Mouse (Mus musculus) cerebellum, postnatal 4 days (tissue): ENCODE data around the gene Il17f.
"Not testable (repeated sequence)": the region's sequence is repeated elsewhere in the genome, so short reads cannot be mapped to it uniquely, and the experiment has no call there.

Experiments used
- DNase-seq, 2 experiments: peaks; one replicate each; pipeline ENCODE4 v3.0.0; 2022; ENCODE audit warnings: low spot score in 2 of 2, mixed read lengths in 1 of 2

Il17f gene

DNA sequence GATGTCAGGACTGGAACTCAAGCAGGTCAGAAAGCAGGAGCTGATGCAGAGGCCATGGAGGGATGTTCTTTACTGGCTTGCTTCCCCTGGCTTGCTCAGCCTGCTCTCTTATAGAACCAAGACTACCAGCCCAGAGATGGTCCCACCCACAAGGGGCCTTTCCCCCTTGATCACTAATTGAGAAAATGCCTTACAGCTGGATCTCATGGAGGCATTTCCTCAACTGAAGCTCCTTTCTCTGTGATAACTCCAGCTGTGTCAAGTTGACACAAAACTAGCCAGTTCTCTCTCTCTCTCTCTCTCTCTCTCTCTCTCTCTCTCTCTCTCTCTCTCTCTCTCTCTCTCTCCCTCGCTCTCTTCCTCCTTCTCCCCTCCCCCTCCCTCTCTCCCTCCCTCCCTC lies at the start of gene Il17f:
Il17f (minus strand) TSS at position 101 of the 400 bp plus-strand sequence.
- not testable (repeated sequence) for DNase-seq

GRCm38 (mm10) chr1:20839911-20840310 lies 49.5 kb upstream of the Il17f start:
- DNase-seq: peak in 1 of 2 experiments; percentile 53

- DNase-seq: no peak
Observed at GRCm38 (mm10) chr1:20836551-20837125, 46.2 kb upstream of the Il17f start.

- no peak for DNase-seq
Observed at GRCm38 (mm10) chr1:20833141-20833511, 42.7 kb upstream of the Il17f start.

DNA sequence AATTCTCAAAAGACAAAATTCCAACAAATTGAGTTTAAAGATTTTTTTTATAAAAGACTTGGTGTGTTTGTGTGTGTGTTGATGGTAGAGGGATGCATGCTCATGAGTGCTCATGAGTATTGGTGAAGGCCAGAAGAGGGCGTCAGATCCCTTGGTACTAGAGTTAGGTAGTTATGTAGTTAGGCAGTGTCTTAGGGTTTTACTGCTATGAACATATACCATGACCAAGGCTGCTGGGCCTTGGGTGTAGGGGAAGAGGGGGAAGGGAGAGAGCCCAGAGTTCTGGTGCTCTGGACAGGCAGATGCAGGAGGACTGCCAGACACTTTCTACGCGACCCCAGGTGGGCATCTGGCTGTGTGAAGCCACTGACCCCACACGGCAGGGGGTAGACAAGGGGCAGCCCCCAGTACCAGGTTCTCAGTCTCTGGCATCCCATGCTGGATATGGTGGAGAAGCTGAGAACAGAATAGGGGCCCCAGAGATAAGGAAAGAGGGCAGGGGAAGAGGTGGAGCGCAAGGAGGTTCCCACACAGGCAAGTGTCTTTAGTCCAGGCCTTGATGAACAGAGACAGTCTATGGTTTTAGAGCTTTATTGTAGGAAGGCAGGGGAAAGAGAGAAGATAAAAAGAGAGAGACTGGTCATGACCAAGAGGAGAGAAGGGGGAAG lies 42.2 kb upstream of the Il17f start:
- no peak for DNase-seq

DNA sequence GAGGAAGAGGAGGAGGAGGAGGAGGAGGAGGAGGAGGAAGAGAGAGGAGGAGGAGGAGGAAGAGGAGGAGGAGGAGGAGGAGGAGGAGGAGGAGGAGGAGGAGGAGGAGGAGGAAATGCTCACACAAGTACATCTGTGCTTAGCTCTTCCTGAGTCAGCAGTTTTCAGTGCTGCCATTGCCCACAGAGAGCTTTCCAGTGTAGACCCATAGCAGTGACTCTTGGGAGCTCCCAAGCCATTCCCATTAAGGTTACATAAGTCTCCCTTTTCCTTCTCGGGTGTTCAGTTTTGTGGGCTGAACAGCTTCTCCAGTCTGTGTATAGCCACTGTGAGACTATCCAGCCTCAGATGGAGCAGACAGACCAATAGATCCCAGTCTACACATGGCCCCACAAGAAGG lies 40.1 kb upstream of the Il17f start:
- DNase-seq: no peak

GRCm38 (mm10) chr1:20828061-20828460 lies 37.6 kb upstream of the Il17f start:
- no peak for DNase-seq

GRCm38 (mm10) chr1:20825036-20825435 lies 34.6 kb upstream of the Il17f start:
- DNase-seq: no peak

DNA sequence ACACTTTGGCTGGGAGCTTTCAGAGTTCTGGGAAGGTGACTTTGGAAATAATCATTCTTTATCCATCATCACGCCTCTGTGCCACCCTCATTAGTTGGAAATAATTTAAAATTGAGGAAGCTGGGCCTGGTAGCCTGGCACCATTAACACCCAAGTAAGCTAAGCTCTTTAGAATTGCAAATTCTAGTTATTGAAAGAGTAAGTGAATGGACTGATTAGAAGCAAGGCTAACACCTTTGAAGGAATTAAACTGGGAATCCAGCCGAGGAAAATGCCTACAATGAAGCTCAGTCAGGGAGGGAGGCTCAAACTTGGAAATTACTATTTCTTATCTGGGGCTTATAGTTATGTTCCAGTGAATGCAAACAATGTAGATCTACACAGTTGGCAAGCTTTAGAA lies 33.5 kb upstream of the Il17f start:
- DNase-seq: no peak

- no peak for DNase-seq
Observed at GRCm38 (mm10) chr1:20823471-20823870, 33.1 kb upstream of the Il17f start.

GRCm38 (mm10) chr1:20820959-20821358 lies 30.5 kb upstream of the Il17f start:
- no peak for DNase-seq

DNA sequence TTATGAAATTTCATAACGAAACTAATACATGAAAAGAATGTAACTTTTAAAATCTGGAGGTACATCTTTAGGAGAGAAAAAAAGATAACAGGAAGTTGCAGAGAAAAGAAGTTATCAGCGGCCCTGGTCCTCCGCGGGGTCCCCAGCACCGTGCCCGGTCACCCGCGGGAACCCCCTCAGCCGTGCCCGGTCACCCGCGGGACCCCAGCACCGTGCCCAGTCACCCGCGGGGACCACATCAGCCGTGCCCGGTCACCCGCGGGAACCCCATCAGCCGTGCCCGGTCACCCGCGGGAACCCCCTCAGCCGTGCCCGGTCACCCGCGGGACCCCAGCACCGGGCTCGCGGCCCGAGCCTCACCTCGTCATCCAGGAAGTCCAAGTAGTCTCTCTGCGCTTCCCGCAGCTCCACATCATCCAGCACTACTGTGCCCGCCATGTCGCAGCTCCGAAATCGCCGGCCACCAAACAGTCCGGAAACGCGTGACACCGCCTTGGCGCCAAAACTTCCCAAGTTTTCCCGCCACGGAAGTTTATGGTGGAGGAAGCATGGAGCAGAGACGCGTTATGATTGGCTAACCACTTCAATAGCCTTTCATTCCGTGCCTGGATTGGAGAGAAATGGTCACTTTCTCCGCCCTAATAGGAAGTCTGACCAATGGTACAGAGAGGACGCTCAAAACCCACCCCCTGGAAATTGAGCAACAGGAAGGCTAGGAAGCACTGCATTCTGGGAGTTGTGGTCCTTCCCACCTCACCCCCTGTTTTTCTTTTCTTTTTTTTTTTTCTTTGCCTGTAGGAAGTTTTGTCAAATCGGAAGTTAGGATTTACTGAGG lies 29.6 kb upstream of the Il17f start, which contains the start of gene Mcm3:
Mcm3 (minus strand) TSS at position 542 of the 835 bp plus-strand sequence.
- peak; percentile 63 to 85 for DNase-seq

- DNase-seq: no peak
Observed at GRCm38 (mm10) chr1:20817596-20817995, 27.2 kb upstream of the Il17f start.

- no peak for DNase-seq
Observed at GRCm38 (mm10) chr1:20817172-20817571, 26.8 kb upstream of the Il17f start.

- no peak for DNase-seq
Observed at GRCm38 (mm10) chr1:20814521-20814920, 24.1 kb upstream of the Il17f start.

DNA sequence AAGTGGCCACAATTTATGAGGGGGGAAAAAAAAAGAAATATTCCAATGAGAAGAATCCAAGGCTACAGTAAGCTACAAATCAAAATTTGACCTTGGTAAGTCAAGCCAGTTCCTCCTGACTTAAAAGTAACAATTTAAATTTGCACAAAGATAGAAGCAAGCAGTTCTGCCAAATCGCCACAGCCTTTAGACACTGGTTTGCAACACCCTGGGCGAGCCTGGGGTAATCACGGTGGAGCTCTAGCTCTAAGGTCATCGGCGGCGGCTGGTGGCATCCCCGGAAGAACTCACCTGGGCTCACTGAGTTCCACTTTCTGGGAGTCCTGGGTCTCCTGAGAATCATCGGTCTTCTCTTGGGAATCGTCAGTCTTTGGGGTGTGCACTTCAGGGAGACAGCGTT lies 14.1 kb upstream of the Il17f start:
- DNase-seq: no peak

- peak in 1 of 2 experiments; percentile 24 for DNase-seq
Observed at GRCm38 (mm10) chr1:20801682-20802390, 11.4 kb upstream of the Il17f start.

GRCm38 (mm10) chr1:20801275-20801674 lies 10.9 kb upstream of the Il17f start:
- no peak for DNase-seq

GRCm38 (mm10) chr1:20795178-20795577 lies 4.8 kb upstream of the Il17f start:
- DNase-seq: no peak

DNA sequence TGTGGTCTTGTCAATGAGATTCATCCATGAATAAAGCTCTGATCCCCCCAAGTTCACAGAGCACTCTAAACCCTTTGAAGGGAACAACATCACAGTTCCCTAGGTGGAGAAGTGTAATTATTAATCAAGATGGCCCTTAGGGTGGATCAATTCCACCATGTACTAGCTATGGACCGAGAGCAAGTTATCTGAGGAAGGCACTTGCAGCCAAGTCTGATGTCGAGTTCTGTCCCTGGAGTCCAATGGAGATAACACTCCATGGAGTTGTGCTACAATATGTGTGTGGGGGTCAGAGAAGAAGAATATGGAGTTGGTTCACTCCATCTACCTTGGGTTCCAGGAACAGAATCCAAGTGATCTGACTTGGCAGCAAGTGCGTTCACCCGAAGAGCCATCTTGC lies 4.3 kb upstream of the Il17f start:
- DNase-seq: no peak

- DNase-seq: no peak
Observed at GRCm38 (mm10) chr1:20791414-20791813, 997 bp upstream of the Il17f start.

- DNase-seq: no peak
Observed at GRCm38 (mm10) chr1:20788419-20788818, 2.0 kb downstream of the Il17f start.
